ENCODE assay signal across 11 mouse cellular contexts in the genomic region with DNA sequence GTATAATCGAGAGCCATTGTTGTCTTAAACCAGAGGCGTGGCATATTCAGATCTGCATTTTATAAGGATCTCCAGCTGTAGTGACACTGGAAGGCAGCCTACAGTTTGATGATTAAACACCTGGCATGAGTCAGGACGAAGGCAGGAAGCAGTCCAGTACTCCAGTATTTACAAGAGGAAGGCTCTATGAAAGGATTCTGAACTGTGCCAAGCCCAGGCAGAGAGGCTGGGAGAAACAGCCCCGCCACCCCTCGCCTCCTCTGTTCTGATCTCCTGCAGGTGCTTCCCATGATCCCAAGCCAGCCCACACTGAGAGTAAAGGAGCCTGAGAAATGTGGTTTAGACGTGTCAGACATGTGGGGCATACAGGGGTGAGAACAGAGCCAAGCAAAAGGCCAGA. TPM values are rescaled to one million over a fixed set of nuclear protein-coding genes. Genes with fewer than 3 reads are reported as not detected.
A peak's percentile ranks its signal among the peaks of the same experiment; 100 is the strongest.
DNase-seq lines count a peak whose midpoint lies in the region; ATAC-seq and TF ChIP-seq lines count a peak whose summit lies in the region.
"Had no signal": no experiment of that assay in that cellular context is flagged by ENCODE, and none has a peak within 500 bp of the region (broad histone marks: within the 10 kb centered on the region; RNA-seq: fewer than 3 reads in every experiment).

No protein-coding gene starts in this region.

- no peak overlapping the region for H3K4me3 ChIP-seq in layer of hippocampus, adult 2 months
- H3K4me3 ChIP-seq in stomach, embryonic 15.5 days (replicated peaks): no peak overlapping the region
- H3K4me3 ChIP-seq in midbrain, embryonic 15.5 days: no peak overlapping the region
- no peak overlapping the region for H3K4me3 ChIP-seq in forebrain, embryonic 15.5 days

- H3K4me1 ChIP-seq in stomach, embryonic 15.5 days: peaks cover 17% of the 10 kb centered on the region; the same call in 1 of the 2 replicates
- peaks cover 13% of the 10 kb centered on the region for H3K4me1 ChIP-seq in midbrain, embryonic 15.5 days
- peaks cover 19% of the 10 kb centered on the region for H3K4me1 ChIP-seq in forebrain, embryonic 15.5 days

- DNase-seq in layer of hippocampus, adult 2 months (ENCODE audit: low spot score in 2 of 2): no peak
- no peak for DNase-seq in layer of hippocampus, postnatal 36 days
- DNase-seq in gastrocnemius, postnatal 25 days: peak; percentile 55
- DNase-seq in kidney, postnatal 25 days: peak; percentile 52 to 75
- no peak for DNase-seq in frontal cortex, postnatal 25 days (ENCODE audit: low spot score in 2 of 2)

- no peak overlapping the region for H3K9ac ChIP-seq in stomach, embryonic 15.5 days
- H3K9ac ChIP-seq in midbrain, embryonic 15.5 days: no peak overlapping the region
- no peak overlapping the region for H3K9ac ChIP-seq in forebrain, embryonic 15.5 days (replicated peaks)
- H3K9ac ChIP-seq: liver, embryonic 14.5 days had no signal

- no peak for TF ChIP-seq CTCF in layer of hippocampus, adult 2 months (conservative IDR thresholded peaks at IDR 0.05)

- H3K27ac ChIP-seq in layer of hippocampus, adult 2 months: peak overlapping the region; percentile 32; the same call in 1 of the 2 replicates
- H3K27ac ChIP-seq in stomach, embryonic 15.5 days: peak overlapping the region; percentile 58
- H3K27ac ChIP-seq in midbrain, embryonic 15.5 days: no peak overlapping the region
- no peak overlapping the region for H3K27ac ChIP-seq in forebrain, embryonic 15.5 days (replicated peaks)
- H3K27ac ChIP-seq: liver, embryonic 14.5 days had no signal

- no peaks in the 10 kb centered on the region for H3K36me3 ChIP-seq in stomach, embryonic 15.5 days
- H3K36me3 ChIP-seq in midbrain, embryonic 15.5 days (replicated peaks): no peaks in the 10 kb centered on the region
- no peaks in the 10 kb centered on the region for H3K36me3 ChIP-seq in forebrain, embryonic 15.5 days

- H3K4me2 ChIP-seq in stomach, embryonic 15.5 days: no peak overlapping the region
- H3K4me2 ChIP-seq in midbrain, embryonic 15.5 days: no peak overlapping the region
- no peak overlapping the region for H3K4me2 ChIP-seq in forebrain, embryonic 15.5 days (replicated peaks)

- H3K27me3 ChIP-seq in stomach, embryonic 15.5 days (replicated peaks): no peaks in the 10 kb centered on the region
- H3K27me3 ChIP-seq in midbrain, embryonic 15.5 days (replicated peaks): no peaks in the 10 kb centered on the region
- no peaks in the 10 kb centered on the region for H3K27me3 ChIP-seq in forebrain, embryonic 15.5 days

- peak; percentile 55; the same call in 1 of the 2 replicates for ATAC-seq in stomach, embryonic 15.5 days (ENCODE audit: insufficient read depth, low FRiP score, low read depth)
- no peak for ATAC-seq in midbrain, embryonic 15.5 days (replicated peaks)
- ATAC-seq in forebrain, embryonic 15.5 days (replicated peaks): no peak

- no peaks in the 10 kb centered on the region for H3K9me3 ChIP-seq in stomach, embryonic 15.5 days
- no peaks in the 10 kb centered on the region for H3K9me3 ChIP-seq in midbrain, embryonic 15.5 days
- no peaks in the 10 kb centered on the region for H3K9me3 ChIP-seq in forebrain, embryonic 15.5 days

- 33% methylated on average over 6 of the region's 6 CpGs for WGBS in stomach, embryonic 15.5 days
- WGBS in midbrain, embryonic 15.5 days: 38% methylated on average over 6 of the region's 6 CpGs
- 35% methylated on average over 6 of the region's 6 CpGs for WGBS in forebrain, embryonic 15.5 days

RNA-seq across cellular contexts. Expression of a gene that starts 3.4 kb away (rescaled TPM):
- 10 to 100 TPM; 26.5 to 28.2 TPM for total RNA-seq in layer of hippocampus, adult 2 months (2021)
- 10 to 100 TPM; 26.9 to 27.9 TPM for total RNA-seq in layer of hippocampus, postnatal 36 days (2021)
- total RNA-seq in gastrocnemius, postnatal 25 days (2021): 1 to 10 TPM; 6.3 to 7.4 TPM
- 15.6 and 16.5 TPM in 2 replicates for polyA plus RNA-seq in stomach, embryonic 15.5 days (2015; fragmentation: Nextera tagmentation; extraction: Ambion mirVana)
- polyA plus RNA-seq in midbrain, embryonic 15.5 days (2015; fragmentation: Nextera tagmentation; extraction: Ambion mirVana): 22.3 and 25.3 TPM in 2 replicates
- 13.8 and 16.0 TPM in 2 replicates for polyA plus RNA-seq in forebrain, embryonic 15.5 days (2015; fragmentation: Nextera tagmentation; extraction: Ambion mirVana)

RNA-seq across cellular contexts. Expression of a gene that starts 49.5 kb away (rescaled TPM):
- total RNA-seq in layer of hippocampus, adult 2 months (2021): not detected
- total RNA-seq in layer of hippocampus, postnatal 36 days (2021): not detected
- total RNA-seq in gastrocnemius, postnatal 25 days (2021): not detected
- not detected in 2 replicates for polyA plus RNA-seq in stomach, embryonic 15.5 days (2015; fragmentation: Nextera tagmentation; extraction: Ambion mirVana)
- not detected in 2 replicates for polyA plus RNA-seq in midbrain, embryonic 15.5 days (2015; fragmentation: Nextera tagmentation; extraction: Ambion mirVana)
- polyA plus RNA-seq in forebrain, embryonic 15.5 days (2015; fragmentation: Nextera tagmentation; extraction: Ambion mirVana): not detected in 2 replicates
- total RNA-seq: ES-E14 had no signal
- polyA plus RNA-seq: heart, embryonic 16.5 days; liver, embryonic 14.5 days had no signal

Comparison
In these comparisons a context has a peak if more than half of its experiments do, and no peak if none do; other contexts are left out.
1. DNase-seq: peak in gastrocnemius, postnatal 25 days (single experiment) and kidney, postnatal 25 days (2 of 2); none in layer of hippocampus, adult 2 months (0 of 2), layer of hippocampus, postnatal 36 days (0 of 2) and frontal cortex, postnatal 25 days (0 of 2).
2. H3K27ac ChIP-seq: peak in layer of hippocampus, adult 2 months (single experiment) and stomach, embryonic 15.5 days (single experiment); none in midbrain, embryonic 15.5 days (single experiment) and forebrain, embryonic 15.5 days (single experiment).